Mouse (Mus musculus): Measurements from ENCODE around the gene BC005561.

GRCm38 (mm10) chr5:104472371-104472770 is 35.8 kb upstream of the BC005561 start:
- no peak for TF ChIP-seq POU5F1 (IDR thresholded peaks at IDR 0.05; ENCODE audit: borderline replicate concordance, low read length)
- TF ChIP-seq CTCF (conservative IDR thresholded peaks at IDR 0.05; ENCODE audit: low read length): peak; percentile 16
- no peak for TF ChIP-seq NANOG (IDR thresholded peaks at IDR 0.05; ENCODE audit: borderline replicate concordance, low read length)

All from E14TG2a.4 (cell line).